Mouse (Mus musculus) thymus, adult 2 months (tissue): Measurements from ENCODE around the gene Tmem144.

Experiments used
- CTCF ChIP-seq: fragments of 200-500 bp; IDR thresholded peaks from 2 replicates; pipeline ENCODE4 v1.5.1; 2012; ENCODE audit warnings: mild to moderate bottlenecking, control low read depth, low read length, moderate library complexity, borderline replicate concordance; ENCODE audit not compliant: control insufficient read depth, poor library complexity, insufficient read depth; ENCODE audit errors: extremely low read depth
- POLR2A ChIP-seq: fragments of 200-500 bp; IDR thresholded peaks from 2 replicates; pipeline ENCODE4 v1.6.1; 2012; ENCODE audit warnings: mild to moderate bottlenecking, low read length, control low read depth, moderate library complexity; ENCODE audit not compliant: control insufficient read depth, poor library complexity, insufficient read depth; ENCODE audit errors: extremely low read depth

GRCm38 (mm10) chr3:79848841-79849240 is 3.7 kb downstream of the Tmem144 start:
- TF ChIP-seq CTCF (no peak), POLR2A (no peak)
